Mouse (Mus musculus) heart, embryonic 12.5 days (tissue): ENCODE results near the gene Zfyve19. TPM values are rescaled to one million over a fixed set of nuclear protein-coding genes. Genes with fewer than 3 reads are reported as not detected.

Experiments
- ATAC-seq: fragments of 200-750 bp; cut with Nextera tagmentation; 2 replicates; pipeline ENCODE4 v1.8.0; 2017; ENCODE audit warnings: moderate TSS enrichment, moderate library complexity; ENCODE audit not compliant: insufficient number of reproducible peaks, low FRiP score
- H3K27ac ChIP-seq: fragments of 300-500 bp; sonication (generic); 2 replicates; pipeline ENCODE4 v1.5.1; 2016; ENCODE audit warnings: mild to moderate bottlenecking, moderate library complexity; ENCODE audit not compliant: poor library complexity, severe bottlenecking
- H3K27me3 ChIP-seq: fragments of 300-500 bp; sonication (generic); replicated peaks from 2 replicates; pipeline ENCODE4 v1.6.1; 2016; ENCODE audit warnings: mild to moderate bottlenecking, moderate library complexity
- H3K36me3 ChIP-seq: fragments of 300-500 bp; sonication (generic); 2 replicates; pipeline ENCODE4 v1.6.1; 2016; ENCODE audit warnings: mild to moderate bottlenecking, moderate library complexity
- H3K4me1 ChIP-seq: fragments of 300-500 bp; sonication (generic); replicated peaks from 2 replicates; pipeline ENCODE4 v1.6.1; 2016; ENCODE audit warnings: mild to moderate bottlenecking
- H3K4me2 ChIP-seq: fragments of 300-500 bp; sonication (generic); 2 replicates; pipeline ENCODE4 v1.6.1; 2016; ENCODE audit warnings: mild to moderate bottlenecking, moderate library complexity
- H3K4me3 ChIP-seq: fragments of 300-500 bp; sonication (generic); 2 replicates; pipeline ENCODE4 v1.5.1; 2016; ENCODE audit warnings: mild to moderate bottlenecking
- H3K9ac ChIP-seq: fragments of 300-500 bp; sonication (generic); 2 replicates; pipeline ENCODE4 v1.6.1; 2016; ENCODE audit warnings: mild to moderate bottlenecking, moderate library complexity
- H3K9me3 ChIP-seq: fragments of 300-500 bp; sonication (generic); replicated peaks from 2 replicates; pipeline ENCODE4 v1.6.1; 2016; ENCODE audit warnings: mild to moderate bottlenecking, moderate library complexity
- WGBS: fragments of 180-500 bp; shearing (Covaris S2); methylation state at CpG from one replicate; pipeline ENCODE4 v1.1.7; 2016; 5-methylcytosine and 5-hydroxymethylcytosine counted together
- polyA plus RNA-seq: library from polyadenylated mRNA; unstranded; fragments of >200 nt; fragmentation: Nextera tagmentation; extraction: Ambion mirVana; gene quantifications from 2 replicates; pipeline ENCODE4 v1.2.1, GENCODE M21; 2016

The Zfyve19 gene
- polyA plus RNA-seq, 1 experiment from 2014 or later, result 36.5 TPM

- Histone ChIP-seq H3K4me2 (peak within 1 kb of the TSS; percentile 92), H3K27ac (no peak within 1 kb of the TSS), H3K9ac (peak within 1 kb of the TSS; percentile 49), H3K27me3 (peaks cover 76% of the 10 kb centered on the region), H3K36me3 (no peaks in the 10 kb centered on the region), H3K4me3 (peak within 1 kb of the TSS; percentile 59), H3K4me1 (peaks cover 14% of the 10 kb centered on the region), H3K9me3 (no peaks in the 10 kb centered on the region)
- no peak; the same call in 1 of the 2 replicates for ATAC-seq
- under 1% methylated on average over 73 of the region's 73 CpGs for WGBS
Observed at GRCm38 (mm10) chr2:119237210-119237870, 28.9 kb downstream of the Zfyve19 start, which contains the start of gene Spint1. TSS of gene Spint1 (plus strand) at chr2:119237362.

- peaks cover 76% of the 10 kb centered on the region for H3K27me3 ChIP-seq
Observed at GRCm38 (mm10) chr2:119237871-119238220, 29.4 kb downstream of the Zfyve19 start.

GRCm38 (mm10) chr2:119238671-119239070 lies 30.3 kb downstream of the Zfyve19 start:
- Histone ChIP-seq H3K36me3 (no peaks in the 10 kb centered on the region), H3K27ac (no peak overlapping the region), H3K4me2 (no peak overlapping the region), H3K27me3 (peaks cover 73% of the 10 kb centered on the region), H3K4me3 (no peak overlapping the region), H3K4me1 (peaks cover 14% of the 10 kb centered on the region), H3K9ac (no peak overlapping the region), H3K9me3 (no peaks in the 10 kb centered on the region)
- no peak for ATAC-seq
- 59% methylated on average over 2 of the region's 2 CpGs for WGBS

More at GRCm38 (mm10) chr2:119237871-119238220, 29.4 kb downstream of the Zfyve19 start:
- ATAC-seq, result no peak
- H3K27ac ChIP-seq, result no peak overlapping the region
- H3K4me1 ChIP-seq, result peaks cover 14% of the 10 kb centered on the region
- 2% methylated on average over 30 of the region's 31 CpGs for WGBS
- H3K9ac ChIP-seq, result peak overlapping the region; percentile 49
- H3K4me2 ChIP-seq, result peak overlapping the region; percentile 92
- H3K4me3 ChIP-seq, result peak overlapping the region; percentile 59
- no peaks in the 10 kb centered on the region for H3K9me3 ChIP-seq
- no peaks in the 10 kb centered on the region for H3K36me3 ChIP-seq

GRCm38 (mm10) chr2:119240075-119240818 lies 31.8 kb downstream of the Zfyve19 start:
- no peak for ATAC-seq
- no peak overlapping the region for H3K27ac ChIP-seq
- H3K9ac ChIP-seq, result no peak overlapping the region
- peaks cover 14% of the 10 kb centered on the region for H3K4me1 ChIP-seq
- H3K9me3 ChIP-seq, result no peaks in the 10 kb centered on the region
- WGBS, result 61% methylated on average over 4 of the region's 4 CpGs
- H3K27me3 ChIP-seq, result peaks cover 58% of the 10 kb centered on the region
- no peaks in the 10 kb centered on the region for H3K36me3 ChIP-seq
- H3K4me2 ChIP-seq, result no peak overlapping the region
- no peak overlapping the region for H3K4me3 ChIP-seq

GRCm38 (mm10) chr2:119240819-119241186 lies 32.4 kb downstream of the Zfyve19 start:
- no peak for ATAC-seq
- Histone ChIP-seq H3K4me1 (peaks cover 14% of the 10 kb centered on the region), H3K36me3 (no peaks in the 10 kb centered on the region), H3K4me2 (no peak overlapping the region), H3K4me3 (no peak overlapping the region), H3K27ac (no peak overlapping the region), H3K9ac (no peak overlapping the region), H3K27me3 (peaks cover 52% of the 10 kb centered on the region), H3K9me3 (no peaks in the 10 kb centered on the region)
- WGBS, result 75% methylated on average over 4 of the region's 4 CpGs

GRCm38 (mm10) chr2:119242548-119242947 lies 34.1 kb downstream of the Zfyve19 start:
- WGBS, result 63% methylated on average over 9 of the region's 9 CpGs
- Histone ChIP-seq H3K36me3 (no peaks in the 10 kb centered on the region), H3K27me3 (peaks cover 42% of the 10 kb centered on the region), H3K9me3 (no peaks in the 10 kb centered on the region), H3K4me1 (peaks cover 5% of the 10 kb centered on the region), H3K9ac (no peak overlapping the region), H3K4me2 (no peak overlapping the region), H3K27ac (no peak overlapping the region), H3K4me3 (no peak overlapping the region)
- no peak for ATAC-seq

GRCm38 (mm10) chr2:119245246-119245645 lies 36.8 kb downstream of the Zfyve19 start:
- Histone ChIP-seq H3K4me1 (no peaks in the 10 kb centered on the region), H3K27me3 (peaks cover 30% of the 10 kb centered on the region), H3K9me3 (no peaks in the 10 kb centered on the region), H3K36me3 (no peaks in the 10 kb centered on the region), H3K27ac (no peak overlapping the region), H3K9ac (no peak overlapping the region), H3K4me2 (no peak overlapping the region), H3K4me3 (no peak overlapping the region)
- 65% methylated on average over 7 of the region's 7 CpGs for WGBS
- ATAC-seq, result no peak

- H3K36me3 ChIP-seq, result no peaks in the 10 kb centered on the region
- 73% methylated on average over 9 of the region's 9 CpGs for WGBS
- H3K4me1 ChIP-seq, result peaks cover 4% of the 10 kb centered on the region
- no peak overlapping the region for H3K27ac ChIP-seq
- H3K4me2 ChIP-seq, result no peak overlapping the region
- no peak for ATAC-seq
- H3K27me3 ChIP-seq, result peaks cover 25% of the 10 kb centered on the region
- no peaks in the 10 kb centered on the region for H3K9me3 ChIP-seq
- no peak overlapping the region for H3K9ac ChIP-seq
- no peak overlapping the region for H3K4me3 ChIP-seq
Observed at GRCm38 (mm10) chr2:119247904-119248303, 39.5 kb downstream of the Zfyve19 start.

GRCm38 (mm10) chr2:119249592-119250061 lies 41.2 kb downstream of the Zfyve19 start:
- no peak for ATAC-seq
- H3K27me3 ChIP-seq, result peaks cover 40% of the 10 kb centered on the region
- H3K4me1 ChIP-seq, result peaks cover 4% of the 10 kb centered on the region
- H3K9me3 ChIP-seq, result no peaks in the 10 kb centered on the region
- no peak overlapping the region for H3K4me3 ChIP-seq
- WGBS, result 71% methylated on average over 4 of the region's 4 CpGs
- no peaks in the 10 kb centered on the region for H3K36me3 ChIP-seq
- H3K27ac ChIP-seq, result no peak overlapping the region
- H3K4me2 ChIP-seq, result no peak overlapping the region
- H3K9ac ChIP-seq, result no peak overlapping the region

- 63% methylated on average over 5 of the region's 5 CpGs for WGBS
- ATAC-seq, result no peak
- H3K4me3 ChIP-seq, result no peak overlapping the region
- no peaks in the 10 kb centered on the region for H3K36me3 ChIP-seq
- peak overlapping the region; percentile 58; the same call in 1 of the 2 replicates for H3K4me2 ChIP-seq
- H3K27ac ChIP-seq, result no peak overlapping the region
- no peak overlapping the region for H3K9ac ChIP-seq
- H3K27me3 ChIP-seq, result peaks cover 47% of the 10 kb centered on the region
- peaks cover 4% of the 10 kb centered on the region for H3K4me1 ChIP-seq
- H3K9me3 ChIP-seq, result no peaks in the 10 kb centered on the region
Observed at GRCm38 (mm10) chr2:119250377-119250776, 42.0 kb downstream of the Zfyve19 start.

- Histone ChIP-seq H3K9ac (peak overlapping the region; percentile 2; the same call in 1 of the 2 replicates), H3K27ac (no peak overlapping the region), H3K4me2 (peak overlapping the region; percentile 58), H3K4me1 (peaks cover 4% of the 10 kb centered on the region), H3K27me3 (peaks cover 49% of the 10 kb centered on the region), H3K9me3 (no peaks in the 10 kb centered on the region), H3K36me3 (no peaks in the 10 kb centered on the region), H3K4me3 (peak overlapping the region; percentile 21; the same call in 1 of the 2 replicates)
- WGBS, result 15% methylated on average over 11 of the region's 11 CpGs
- ATAC-seq, result peak; percentile 65; the same call in 1 of the 2 replicates
Observed at GRCm38 (mm10) chr2:119250826-119251478, 42.5 kb downstream of the Zfyve19 start.
